Mouse (Mus musculus): ENCODE results near the gene Btbd16. TPM values are rescaled to one million over a fixed set of nuclear protein-coding genes. Genes with fewer than 3 reads are reported as not detected.

Gene Btbd16
- total and polyA plus RNA-seq, 2 experiments, result 0.06 TPM; not detected in 1

GRCm38 (mm10) chr7:130787537-130787936 lies 13.7 kb downstream of the Btbd16 start:
- H3K4me1 ChIP-seq (ENCODE audit: control insufficient read depth, insufficient read depth, low read length), result no peaks in the 10 kb centered on the region; the same call in 1 of the 2 replicates
- no peaks in the 10 kb centered on the region for H3K79me2 ChIP-seq (ENCODE audit: control insufficient read depth, insufficient read depth, low read length)
- WGBS, result 33% methylated on average over 4 of the region's 4 CpGs

GRCm38 (mm10) chr7:130788950-130789349 lies 15.1 kb downstream of the Btbd16 start:
- TF ChIP-seq CTCF (IDR thresholded peaks at IDR 0.05; ENCODE audit: low read depth, low read length), result no peak
- TF ChIP-seq POLR2A (IDR thresholded peaks at IDR 0.05; ENCODE audit: extremely low read depth, insufficient read depth, low read length), result no peak
- H3K36me3 ChIP-seq (ENCODE audit: control insufficient read depth, insufficient read depth, low read length), result no peaks in the 10 kb centered on the region
- no peak overlapping the region for H3K9ac ChIP-seq (ENCODE audit: low read depth, low read length)
- WGBS, result 89% methylated on average over 3 of the region's 3 CpGs
- no peak overlapping the region for H3K4me3 ChIP-seq (ENCODE audit: insufficient read depth, low read depth, low read length)
- no peaks in the 10 kb centered on the region; the same call in 1 of the 2 replicates for H3K4me1 ChIP-seq (ENCODE audit: control insufficient read depth, insufficient read depth, low read length)
- no peaks in the 10 kb centered on the region for H3K79me2 ChIP-seq (ENCODE audit: control insufficient read depth, insufficient read depth, low read length)
- DNase-seq (ENCODE audit: extremely low read depth, low read depth, low spot score), result no peak
- H3K27me3 ChIP-seq (ENCODE audit: control insufficient read depth, insufficient read depth, low read length), result peaks cover 4% of the 10 kb centered on the region; the same call in 1 of the 2 replicates
- no peak overlapping the region for H3K27ac ChIP-seq (replicated peaks; ENCODE audit: insufficient read depth, low read depth, low read length)

More at GRCm38 (mm10) chr7:130787537-130787936, 13.7 kb downstream of the Btbd16 start:
- Histone ChIP-seq H3K4me3 (ENCODE audit: insufficient read depth, low read depth, low read length) (no peak overlapping the region), H3K27me3 (ENCODE audit: control insufficient read depth, insufficient read depth, low read length) (peaks cover 6% of the 10 kb centered on the region; the same call in 1 of the 2 replicates), H3K36me3 (ENCODE audit: control insufficient read depth, insufficient read depth, low read length) (no peaks in the 10 kb centered on the region), H3K9ac (ENCODE audit: low read depth, low read length) (no peak overlapping the region), H3K27ac (replicated peaks; ENCODE audit: insufficient read depth, low read depth, low read length) (no peak overlapping the region)
- TF ChIP-seq CTCF (IDR thresholded peaks at IDR 0.05; ENCODE audit: low read depth, low read length), result no peak
- TF ChIP-seq POLR2A (IDR thresholded peaks at IDR 0.05; ENCODE audit: extremely low read depth, insufficient read depth, low read length), result no peak
- DNase-seq (ENCODE audit: extremely low read depth, low read depth, low spot score), result peak; percentile 75

GRCm38 (mm10) chr7:130789456-130789855 lies 15.6 kb downstream of the Btbd16 start:
- peak; percentile 25 for DNase-seq (ENCODE audit: extremely low read depth, low read depth, low spot score)

GRCm38 (mm10) chr7:130793671-130794070 lies 19.8 kb downstream of the Btbd16 start:
- WGBS, result 83% methylated on average over 9 of the region's 9 CpGs
- no peak overlapping the region for H3K4me3 ChIP-seq (ENCODE audit: insufficient read depth, low read depth, low read length)
- H3K79me2 ChIP-seq (ENCODE audit: control insufficient read depth, insufficient read depth, low read length), result no peaks in the 10 kb centered on the region
- TF ChIP-seq CTCF (IDR thresholded peaks at IDR 0.05; ENCODE audit: low read depth, low read length), result no peak
- no peak for TF ChIP-seq POLR2A (IDR thresholded peaks at IDR 0.05; ENCODE audit: extremely low read depth, insufficient read depth, low read length)
- no peak overlapping the region for H3K27ac ChIP-seq (replicated peaks; ENCODE audit: insufficient read depth, low read depth, low read length)
- no peak for DNase-seq (ENCODE audit: extremely low read depth, low read depth, low spot score)
- no peaks in the 10 kb centered on the region for H3K36me3 ChIP-seq (ENCODE audit: control insufficient read depth, insufficient read depth, low read length)
- H3K9ac ChIP-seq (ENCODE audit: low read depth, low read length), result no peak overlapping the region
- peaks cover 7% of the 10 kb centered on the region; the same call in 1 of the 2 replicates for H3K27me3 ChIP-seq (ENCODE audit: control insufficient read depth, insufficient read depth, low read length)
- H3K4me1 ChIP-seq (ENCODE audit: control insufficient read depth, insufficient read depth, low read length), result no peaks in the 10 kb centered on the region

More at GRCm38 (mm10) chr7:130789456-130789855, 15.6 kb downstream of the Btbd16 start:
- TF ChIP-seq CTCF (IDR thresholded peaks at IDR 0.05; ENCODE audit: low read depth, low read length) (no peak), POLR2A (IDR thresholded peaks at IDR 0.05; ENCODE audit: extremely low read depth, insufficient read depth, low read length) (no peak)
- WGBS, result 36% methylated on average over 7 of the region's 7 CpGs
- no peaks in the 10 kb centered on the region for H3K36me3 ChIP-seq (ENCODE audit: control insufficient read depth, insufficient read depth, low read length)
- H3K27me3 ChIP-seq (ENCODE audit: control insufficient read depth, insufficient read depth, low read length), result peaks cover 4% of the 10 kb centered on the region; the same call in 1 of the 2 replicates
- H3K4me1 ChIP-seq (ENCODE audit: control insufficient read depth, insufficient read depth, low read length), result no peaks in the 10 kb centered on the region; the same call in 1 of the 2 replicates
- no peak overlapping the region for H3K27ac ChIP-seq (replicated peaks; ENCODE audit: insufficient read depth, low read depth, low read length)
- no peaks in the 10 kb centered on the region for H3K79me2 ChIP-seq (ENCODE audit: control insufficient read depth, insufficient read depth, low read length)
- no peak overlapping the region for H3K9ac ChIP-seq (ENCODE audit: low read depth, low read length)
- no peak overlapping the region for H3K4me3 ChIP-seq (ENCODE audit: insufficient read depth, low read depth, low read length)

GRCm38 (mm10) chr7:130796786-130797185 lies 22.9 kb downstream of the Btbd16 start:
- H3K4me3 ChIP-seq (ENCODE audit: insufficient read depth, low read depth, low read length), result no peak overlapping the region
- H3K36me3 ChIP-seq (ENCODE audit: control insufficient read depth, insufficient read depth, low read length), result no peaks in the 10 kb centered on the region
- H3K27ac ChIP-seq (replicated peaks; ENCODE audit: insufficient read depth, low read depth, low read length), result no peak overlapping the region
- 85% methylated on average over 8 of the region's 8 CpGs for WGBS
- H3K9ac ChIP-seq (ENCODE audit: low read depth, low read length), result no peak overlapping the region
- no peak for DNase-seq (ENCODE audit: extremely low read depth, low read depth, low spot score)
- H3K27me3 ChIP-seq (ENCODE audit: control insufficient read depth, insufficient read depth, low read length), result peaks cover 5% of the 10 kb centered on the region; the same call in 1 of the 2 replicates
- TF ChIP-seq CTCF (IDR thresholded peaks at IDR 0.05; ENCODE audit: low read depth, low read length), result no peak
- no peak for TF ChIP-seq POLR2A (IDR thresholded peaks at IDR 0.05; ENCODE audit: extremely low read depth, insufficient read depth, low read length)
- no peaks in the 10 kb centered on the region for H3K79me2 ChIP-seq (ENCODE audit: control insufficient read depth, insufficient read depth, low read length)
- no peaks in the 10 kb centered on the region; the same call in 1 of the 2 replicates for H3K4me1 ChIP-seq (ENCODE audit: control insufficient read depth, insufficient read depth, low read length)

- Histone ChIP-seq H3K9ac (ENCODE audit: low read depth, low read length) (no peak overlapping the region), H3K4me1 (ENCODE audit: control insufficient read depth, insufficient read depth, low read length) (no peaks in the 10 kb centered on the region; the same call in 1 of the 2 replicates), H3K4me3 (ENCODE audit: insufficient read depth, low read depth, low read length) (no peak overlapping the region), H3K27me3 (ENCODE audit: control insufficient read depth, insufficient read depth, low read length) (peaks cover 3% of the 10 kb centered on the region; the same call in 1 of the 2 replicates), H3K36me3 (ENCODE audit: control insufficient read depth, insufficient read depth, low read length) (no peaks in the 10 kb centered on the region), H3K79me2 (ENCODE audit: control insufficient read depth, insufficient read depth, low read length) (no peaks in the 10 kb centered on the region), H3K27ac (replicated peaks; ENCODE audit: insufficient read depth, low read depth, low read length) (no peak overlapping the region)
- no peak for DNase-seq (ENCODE audit: extremely low read depth, low read depth, low spot score)
- TF ChIP-seq POLR2A (IDR thresholded peaks at IDR 0.05; ENCODE audit: extremely low read depth, insufficient read depth, low read length) (no peak), CTCF (IDR thresholded peaks at IDR 0.05; ENCODE audit: low read depth, low read length) (no peak)
- 93% methylated on average over 6 of the region's 6 CpGs for WGBS
These were observed 23.7 kb downstream of the Btbd16 start for GRCm38 (mm10) chr7:130797524-130797923.

All from liver, adult 2 months (tissue).